Mouse (Mus musculus) hematopoietic stem cell, adult 5-6 weeks (primary cell): Measurements from ENCODE around the gene Kcnk10. TPM values are rescaled to one million over a fixed set of nuclear protein-coding genes. Genes with fewer than 3 reads are reported as not detected.
"Not testable (repeated sequence)": the region's sequence is repeated elsewhere in the genome, so short reads cannot be mapped to it uniquely, and the experiment has no call there.

Experiments used
- ATAC-seq, 2 experiments: fragments of 125-278 bp in 1 of 2; replicated peaks in 1 of 2; 2 replicates each; pipeline ENCODE4 v1.8.0; 2016 to 2017; ENCODE audit warnings: inconsistent platforms in 2 of 2, mild to moderate bottlenecking in 2 of 2, moderate number of reproducible peaks in 2 of 2, low read depth in 1 of 2, moderate TSS enrichment in 1 of 2; ENCODE audit not compliant: low FRiP score in 2 of 2, poor library complexity in 2 of 2, severe bottlenecking in 2 of 2, insufficient read depth in 1 of 2, low TSS enrichment in 1 of 2
- total RNA-seq: library from RNA; stranded (forward); fragments of 172-1452, 232-1000 nt; gene quantifications from 2 replicates; pipeline ENCODE4 v1.2.3, GENCODE M21; 2017

Kcnk10 gene
- not detected in 2 replicates for total RNA-seq

DNA sequence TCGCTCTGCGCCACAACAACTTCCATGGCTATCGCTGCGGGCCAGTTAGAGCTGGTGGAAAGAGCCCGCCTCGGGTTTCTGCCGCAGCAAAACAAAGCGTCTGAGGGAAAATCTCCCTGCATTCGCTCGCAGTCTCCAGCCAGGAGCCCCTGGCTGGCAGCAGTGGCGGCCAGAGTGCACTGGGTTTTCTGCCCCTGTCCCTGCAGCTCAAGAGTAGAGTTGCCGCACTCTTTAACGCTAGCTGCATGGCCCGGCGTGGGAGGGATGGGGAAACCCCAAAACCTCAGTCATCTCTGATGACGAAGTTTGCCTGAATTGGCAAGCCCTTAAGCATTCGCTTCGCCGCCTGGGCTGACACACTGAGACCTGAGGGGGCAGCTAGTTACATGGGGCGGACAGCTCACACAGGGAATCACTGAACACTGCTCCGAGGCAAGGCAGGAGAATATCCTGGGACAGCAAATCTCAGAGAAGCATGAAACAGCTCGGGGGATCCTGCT, at the start of gene Kcnk10:
Gene Kcnk10, minus strand, starts transcription at position 450 of the 500 bp plus-strand sequence.
- ATAC-seq: peak; percentile 66 to 78

DNA sequence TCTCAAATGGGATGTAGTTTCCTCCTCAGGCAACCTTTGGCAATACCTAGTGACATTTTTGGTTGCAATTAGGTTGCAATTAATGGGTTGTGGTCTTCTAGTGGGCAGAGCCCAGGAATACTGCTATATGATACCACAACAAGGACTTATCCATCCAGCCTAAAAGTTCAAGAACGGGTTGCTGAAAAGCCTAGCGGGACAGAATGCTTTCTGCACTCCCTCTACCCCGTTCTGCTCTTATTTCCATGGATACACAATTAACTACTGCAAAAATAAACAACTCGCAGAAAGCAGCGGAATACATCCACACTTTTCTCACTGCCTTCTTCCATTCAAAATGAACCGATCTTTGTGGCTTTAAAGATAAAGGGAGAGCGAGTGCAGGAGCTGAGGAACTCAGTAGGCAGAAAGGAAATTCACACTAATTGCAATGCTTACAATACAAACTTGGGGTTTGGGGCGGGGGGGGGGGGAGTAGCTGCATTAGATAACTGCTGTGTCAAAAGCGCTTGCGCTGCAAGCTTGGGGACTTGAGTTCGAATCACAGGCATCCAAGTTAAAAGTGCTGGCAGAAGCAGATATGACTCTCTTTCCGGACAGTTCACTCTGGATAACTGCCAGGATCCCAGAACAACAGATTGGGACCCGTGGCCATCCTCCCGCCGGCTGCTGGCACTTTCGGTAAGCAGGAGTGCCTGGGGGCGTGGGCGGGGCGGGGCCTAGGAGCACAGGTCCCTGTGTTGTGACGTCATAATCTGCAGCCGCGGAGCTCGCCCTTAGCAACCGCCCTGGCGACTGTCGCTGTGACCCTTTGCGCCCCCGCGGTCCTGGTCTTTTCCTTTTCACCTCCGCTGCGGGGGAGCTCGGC, 49.5 kb upstream of the Kcnk10 start, which contains the start of gene Spata7:
Gene Spata7, plus strand, starts transcription at position 766 of the 868 bp plus-strand sequence.
- ATAC-seq: peak; percentile 99 to 100

DNA sequence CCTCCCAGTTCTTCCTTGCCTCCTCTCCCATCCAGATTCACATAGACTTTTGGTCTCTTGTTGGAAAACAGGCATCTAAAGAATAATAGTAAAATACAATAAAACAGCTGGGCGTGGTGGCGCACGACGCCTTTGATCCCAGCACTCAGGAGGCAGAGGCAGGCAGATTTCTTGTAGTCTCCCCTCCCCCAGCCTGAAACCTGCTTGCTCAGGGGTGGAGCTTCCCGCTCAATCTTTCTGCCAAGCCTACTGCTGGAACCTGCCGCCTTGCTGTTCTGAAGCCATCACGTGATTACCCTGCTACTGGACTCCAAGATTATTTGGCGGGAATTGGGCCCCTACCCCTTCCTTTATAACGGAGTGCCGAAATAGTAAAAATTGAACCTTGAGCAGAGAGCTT, 45.2 kb upstream of the Kcnk10 start:
- ATAC-seq: not testable (repeated sequence)

DNA sequence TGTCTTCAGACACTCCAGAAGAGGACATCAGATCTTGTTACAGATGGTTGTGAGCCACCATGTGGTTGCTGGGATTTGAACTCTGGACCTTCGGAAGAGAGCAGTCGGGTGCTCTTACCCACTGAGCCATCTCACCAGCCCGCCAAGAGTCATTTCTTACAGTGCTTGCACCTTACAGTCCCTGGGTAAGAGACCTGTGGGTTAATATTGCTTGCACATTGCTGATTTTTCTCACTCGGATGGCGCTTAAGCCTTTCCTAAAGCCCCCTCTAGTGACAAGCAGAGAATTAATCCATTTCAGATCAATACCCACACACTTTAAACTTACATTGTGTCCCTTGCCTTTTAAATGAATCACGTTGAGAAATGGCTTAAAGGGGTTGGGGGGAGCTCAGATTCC, 42.8 kb upstream of the Kcnk10 start:
- not testable (repeated sequence) for ATAC-seq

DNA sequence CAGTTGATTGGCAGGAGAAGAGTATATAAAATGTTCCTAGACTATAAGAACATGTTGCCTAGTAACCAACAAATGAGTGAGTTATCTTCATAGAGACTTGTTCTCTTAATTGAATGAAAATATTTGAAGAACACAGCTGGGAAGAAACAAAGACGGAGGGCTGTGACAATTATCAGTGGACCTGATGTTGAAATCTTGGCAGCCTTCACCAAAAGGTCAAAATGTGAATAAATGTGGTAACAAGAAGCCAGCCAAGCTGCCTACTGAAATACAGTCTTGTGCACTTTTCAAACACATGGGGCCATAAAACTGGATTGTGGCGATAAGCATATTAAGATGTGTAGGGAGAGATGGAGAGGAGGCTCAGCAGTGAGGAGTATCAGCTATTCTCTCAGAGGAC, 41.4 kb upstream of the Kcnk10 start:
- ATAC-seq: no peak

DNA sequence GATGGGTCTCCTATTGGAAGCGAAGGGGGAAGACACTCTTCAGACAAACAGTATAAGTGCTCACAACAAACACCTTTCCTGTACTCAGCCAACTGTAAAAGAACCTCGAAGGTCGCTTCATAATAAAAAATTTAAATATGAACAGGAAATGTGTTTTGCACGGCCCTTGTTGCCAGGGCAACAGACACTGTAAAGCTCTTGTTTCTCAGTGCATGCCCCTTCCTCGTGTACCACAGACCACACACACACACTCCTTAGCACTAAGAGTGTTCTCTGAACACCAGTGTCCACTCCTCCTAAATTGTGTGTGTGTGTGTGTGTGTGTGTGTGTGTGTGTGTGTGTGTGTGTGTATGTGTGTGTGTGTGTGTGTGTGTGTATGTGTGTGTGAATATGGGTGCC, 37.6 kb upstream of the Kcnk10 start:
- peak; percentile 83 to 92 for ATAC-seq

DNA sequence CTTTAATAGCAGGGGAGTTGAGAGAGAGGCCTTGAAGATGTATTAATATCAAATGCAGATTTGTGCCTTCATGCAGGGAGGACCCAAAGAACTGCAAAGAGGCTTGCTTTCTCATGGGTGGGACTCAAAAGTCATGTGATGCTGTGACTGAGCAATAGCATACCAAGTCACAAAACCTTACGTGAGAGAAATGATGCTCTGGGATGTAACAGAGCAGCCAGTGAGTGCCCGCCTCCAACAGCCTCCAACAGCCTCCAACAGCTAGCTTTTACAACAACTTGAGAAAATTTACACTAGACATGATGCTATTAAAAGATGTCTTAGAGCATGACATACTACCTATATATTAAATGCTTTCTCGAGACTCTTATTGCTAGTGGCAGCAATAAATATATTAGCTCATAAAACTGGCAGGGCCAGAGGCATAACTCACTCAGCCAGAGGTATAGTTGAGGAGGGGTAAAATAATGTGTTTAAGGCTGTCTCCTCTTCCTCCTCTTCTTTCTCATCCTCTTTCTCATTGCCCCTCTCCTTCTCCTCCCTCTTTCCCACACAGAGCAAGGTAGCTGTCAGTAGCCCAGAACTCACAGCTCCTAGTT, 36.9 kb upstream of the Kcnk10 start:
- no peak for ATAC-seq

DNA sequence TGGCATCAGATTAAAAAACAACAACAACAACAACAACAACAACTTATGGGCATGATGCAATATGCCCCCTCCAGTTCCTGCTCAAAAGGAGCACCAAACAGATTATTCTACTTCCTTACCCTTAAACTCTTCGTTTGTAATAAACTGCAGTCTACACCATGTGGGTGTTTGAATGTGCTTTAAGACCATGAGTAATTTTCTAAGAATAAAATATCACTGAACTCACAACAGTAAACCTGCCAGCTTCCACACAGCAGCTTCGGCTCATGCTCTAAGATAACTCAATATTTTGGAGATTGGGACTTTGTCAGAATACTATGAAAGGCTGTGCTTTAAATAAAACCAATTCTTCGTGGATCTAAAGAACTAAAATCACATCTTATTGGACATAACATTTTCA, 32.2 kb upstream of the Kcnk10 start:
- ATAC-seq: no peak

DNA sequence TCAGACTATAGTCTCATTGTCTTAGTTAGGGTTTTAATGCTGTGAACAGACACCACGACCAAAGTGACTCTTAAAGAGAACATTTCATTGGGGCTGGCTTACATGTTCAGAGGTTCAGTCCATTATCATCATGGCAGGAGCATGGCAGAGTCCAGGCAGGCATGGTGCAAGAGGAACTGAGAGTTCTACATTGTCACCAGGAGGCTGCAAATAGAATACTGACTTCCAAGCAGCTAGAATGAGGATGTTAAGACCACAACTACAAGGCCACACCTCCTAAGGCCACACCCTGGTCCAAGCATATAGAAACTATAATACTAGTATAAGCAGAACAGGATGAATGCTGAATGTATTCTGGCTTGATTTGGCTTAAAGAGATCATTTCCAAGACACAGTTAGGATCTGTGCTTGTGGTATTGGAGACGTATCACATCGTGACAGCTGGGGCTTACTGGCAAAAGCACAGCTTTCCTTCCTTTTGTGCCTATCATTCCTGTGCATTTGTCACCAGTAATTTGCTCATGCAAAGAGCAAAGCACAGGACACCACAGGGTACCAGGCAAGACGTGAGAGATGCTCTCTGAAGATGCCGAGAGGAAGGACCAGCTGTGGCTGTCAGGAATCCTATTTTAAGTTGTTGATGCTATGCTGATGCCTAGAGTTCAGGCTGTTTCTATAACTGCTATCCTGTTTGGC, 28.6 kb upstream of the Kcnk10 start:
- ATAC-seq: no peak

DNA sequence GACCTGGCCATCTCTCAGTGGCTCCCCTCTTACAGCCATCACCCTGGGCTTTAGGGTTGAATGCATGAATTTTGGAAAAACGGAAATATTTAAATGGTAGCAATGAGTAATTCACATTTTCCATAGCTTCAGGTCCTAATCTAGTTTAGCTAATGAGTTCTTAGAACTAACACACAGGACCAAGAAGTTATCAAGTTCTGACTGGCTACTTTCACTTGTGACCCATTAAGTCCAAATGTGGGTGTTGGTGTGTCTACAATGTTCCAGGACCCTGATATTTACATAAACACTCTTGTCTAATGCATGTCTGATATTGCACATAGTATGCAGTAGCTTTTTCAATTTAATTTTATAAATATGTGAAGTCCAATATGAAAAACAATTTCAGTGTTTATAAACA, 27.2 kb upstream of the Kcnk10 start:
- ATAC-seq: no peak

DNA sequence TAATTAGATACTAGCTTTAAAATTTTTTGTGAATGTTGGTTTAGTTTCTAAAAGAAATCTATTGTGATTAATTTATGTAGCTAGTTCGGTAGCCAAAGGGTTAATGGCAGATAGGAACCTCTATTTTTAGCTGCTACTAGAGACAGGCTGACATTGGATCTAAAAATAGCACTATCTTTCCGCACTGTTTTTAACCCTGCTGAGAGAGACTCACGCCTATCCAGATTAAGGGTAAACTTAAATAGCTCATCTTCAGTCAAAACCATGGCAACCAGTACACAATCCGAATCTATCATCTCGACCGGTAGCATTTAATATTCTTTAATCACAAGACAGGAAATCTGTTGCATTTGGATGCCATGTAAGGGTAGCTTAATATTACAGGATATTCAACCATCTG, 24.0 kb upstream of the Kcnk10 start:
- ATAC-seq: no peak

DNA sequence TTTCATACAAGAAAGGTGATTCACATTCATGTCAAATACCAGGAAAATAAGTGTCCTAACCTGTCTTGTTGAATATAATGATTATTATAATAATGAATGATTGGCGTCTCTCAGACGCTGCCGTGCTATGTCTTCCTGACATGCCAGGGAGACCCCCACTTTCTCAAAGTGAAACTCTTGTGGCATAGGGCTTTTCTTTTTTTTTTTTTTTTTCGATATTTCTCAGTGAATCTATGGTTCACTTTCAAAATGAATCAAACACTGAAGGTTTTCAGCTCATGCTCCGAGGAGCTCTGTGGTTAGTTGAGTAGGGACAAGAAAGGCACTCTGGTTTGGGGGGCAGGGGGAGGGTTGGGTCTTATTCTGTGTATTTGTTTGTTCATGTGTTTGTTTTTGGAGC, 22.8 kb upstream of the Kcnk10 start:
- no peak for ATAC-seq

DNA sequence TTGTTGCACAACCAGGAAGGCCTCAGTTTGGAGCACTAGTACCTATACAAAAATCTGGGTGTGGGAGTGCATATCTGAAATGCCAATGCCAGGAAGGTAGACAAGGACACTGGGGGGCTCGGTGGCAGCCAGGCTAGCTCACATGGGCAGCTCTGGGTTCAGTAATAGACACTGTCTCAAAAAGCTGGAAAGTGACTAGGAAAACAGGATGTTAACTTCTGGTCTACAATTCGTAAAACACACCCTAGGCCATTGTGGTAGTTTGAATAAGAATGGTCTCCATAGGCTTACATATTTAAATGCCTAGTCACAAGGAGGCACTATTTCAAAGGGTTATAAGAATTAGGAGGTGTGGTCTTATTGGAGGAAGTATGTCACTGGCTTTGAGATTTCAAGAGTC, 12.9 kb upstream of the Kcnk10 start:
- ATAC-seq: no peak

DNA sequence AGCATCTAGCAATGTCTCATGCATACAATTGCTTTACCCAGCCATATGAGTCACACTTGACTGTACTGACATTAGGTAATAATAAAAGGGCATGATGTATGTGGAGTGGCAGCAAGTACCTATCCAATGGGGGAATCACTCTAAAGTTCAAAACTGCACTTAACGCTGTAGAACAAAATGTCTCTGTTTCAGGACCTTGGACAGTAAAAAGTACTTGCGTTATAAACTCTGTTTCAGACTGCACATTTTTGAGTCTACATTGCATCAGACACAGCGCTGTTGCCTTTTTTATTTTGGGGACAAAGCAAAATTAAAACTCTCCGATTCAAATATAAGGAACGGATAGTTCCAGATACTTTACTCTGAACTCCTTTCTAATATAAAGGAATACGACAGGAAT, 10.5 kb upstream of the Kcnk10 start:
- ATAC-seq: no peak

DNA sequence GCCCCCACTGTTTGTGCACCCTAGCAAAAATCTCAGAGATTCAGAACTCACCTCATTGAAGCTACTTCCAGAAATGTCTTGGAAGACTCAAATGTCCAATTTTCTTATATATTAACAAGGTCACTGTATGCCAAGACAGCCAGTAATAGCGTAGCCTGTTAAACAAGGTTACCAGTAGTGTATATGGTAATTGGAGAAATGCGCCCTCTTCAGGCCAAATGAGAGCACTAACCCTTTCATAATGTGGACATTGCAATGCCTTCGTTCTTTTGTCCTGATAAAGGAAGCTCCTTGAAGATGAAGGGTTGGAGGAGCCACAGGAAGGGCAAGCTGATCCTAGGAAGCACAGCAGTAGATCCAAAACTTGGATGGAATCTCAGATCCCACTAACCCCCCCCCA, 7.2 kb upstream of the Kcnk10 start:
- ATAC-seq: no peak; a peak in 1 of 4 replicates

DNA sequence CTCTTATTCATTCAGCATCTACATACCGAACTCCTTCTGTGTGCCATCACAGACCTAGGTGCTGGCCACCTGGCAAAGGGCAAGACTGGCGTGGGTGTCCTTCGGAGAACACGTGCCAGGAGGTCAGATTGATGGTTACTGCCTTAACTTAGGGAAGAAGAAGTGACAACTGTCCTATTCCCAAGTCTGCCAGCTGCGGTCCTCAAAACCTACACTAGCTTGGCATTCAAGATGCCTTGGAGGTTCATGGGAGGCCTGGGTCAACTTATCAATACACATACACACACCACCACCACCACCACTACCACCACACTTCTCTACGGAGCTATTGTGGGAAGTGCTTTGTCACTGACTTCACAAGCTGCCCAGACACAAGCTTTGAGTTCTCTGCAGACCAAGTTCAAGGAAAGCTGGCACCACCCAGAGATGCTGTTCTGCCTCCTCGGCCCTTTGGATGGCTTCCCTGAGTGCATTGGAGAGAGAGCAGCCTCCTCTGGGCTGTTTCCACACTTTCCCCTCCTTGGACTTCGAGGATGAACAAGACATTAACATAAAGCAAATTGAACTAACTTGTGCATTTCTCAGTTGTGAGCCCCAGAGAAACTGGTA, 2.1 kb downstream of the Kcnk10 start:
- no peak for ATAC-seq

DNA sequence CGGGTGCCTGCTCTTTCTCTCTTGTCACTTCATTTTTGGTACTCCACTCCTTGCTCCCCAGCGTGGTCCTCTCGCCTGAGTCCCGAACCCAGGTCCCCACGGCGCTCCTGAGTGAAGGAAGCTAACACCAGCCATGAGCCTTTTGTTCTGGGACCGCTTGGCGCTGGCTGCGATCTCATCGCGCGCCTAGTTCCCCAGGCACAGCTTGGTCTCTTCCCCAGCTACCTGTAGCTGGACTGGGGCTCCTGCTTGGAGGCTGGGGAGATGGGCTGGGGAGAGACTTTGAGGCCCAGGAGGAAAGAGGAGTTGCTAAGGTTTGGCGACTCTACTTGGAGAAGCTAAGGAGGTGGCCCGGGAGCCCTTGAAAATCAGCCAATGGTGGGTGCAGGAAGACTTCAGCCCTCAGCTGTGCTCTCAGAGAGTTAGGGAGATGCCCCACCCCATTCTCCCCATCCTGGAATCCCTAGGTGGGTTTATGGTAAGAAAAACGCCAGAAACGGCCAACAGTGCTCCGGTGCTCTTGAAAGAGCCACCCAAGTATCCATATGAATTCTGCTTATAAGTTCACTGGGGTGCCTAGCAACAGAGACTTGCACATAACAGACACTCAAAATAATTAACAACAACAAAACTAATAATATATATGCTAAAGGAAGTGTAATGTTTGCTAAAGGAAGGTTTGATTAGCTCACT, 2.8 kb downstream of the Kcnk10 start:
- ATAC-seq: no peak
